Mouse (Mus musculus): ENCODE results near the gene Upf2. TPM values are rescaled to one million over a fixed set of nuclear protein-coding genes. Genes with fewer than 3 reads are reported as not detected.

Upf2 gene
- polyA plus RNA-seq, 1 experiment from 2014 or later = 6.1 TPM

- H3K9me3 ChIP-seq (replicated peaks; ENCODE audit: control insufficient read depth, low read length) = no peaks in the 10 kb centered on the region
- WGBS = 87% methylated on average over 2 of the region's 2 CpGs
- 0 out of 2 replicates have a peak, but pooled peaks cover 3% of the 10 kb centered on the region for H3K36me3 ChIP-seq (ENCODE audit: control insufficient read depth, insufficient read depth)
Observed at GRCm38 (mm10) chr2:6105437-6105836, 154.2 kb downstream of the Upf2 start.

More at GRCm38 (mm10) chr2:6105437-6105836, 154.2 kb downstream of the Upf2 start:
- peaks cover 3% of the 10 kb centered on the region for H3K4me1 ChIP-seq (ENCODE audit: control insufficient read depth, insufficient read depth, low read length)
- H3K27ac ChIP-seq (ENCODE audit: low read length) = no peak overlapping the region
- ATAC-seq (replicated peaks; ENCODE audit: extremely low read depth, insufficient read depth, low FRiP score) = no peak
- no peak overlapping the region for H3K4me3 ChIP-seq (ENCODE audit: low read length)
- H3K27me3 ChIP-seq (ENCODE audit: control insufficient read depth, insufficient read depth, low read length) = no peaks in the 10 kb centered on the region; the same call in 1 of the 2 replicates
- no peak overlapping the region for H3K9ac ChIP-seq (ENCODE audit: low read length)
- no peak overlapping the region for H3K4me2 ChIP-seq (ENCODE audit: low read depth, low read length)

Other genes starting within 250 kb of the Upf2 start
- 3.7 and 5.9 TPM in 2 replicates for gene Camk1d, start 237.0 kb upstream of the Upf2 start, polyA plus RNA-seq (2015; fragmentation: Nextera tagmentation; extraction: Ambion mirVana)
- 56.3 and 62.5 TPM in 2 replicates for gene Nudt5, start 106.5 kb upstream of the Upf2 start, polyA plus RNA-seq (2015; fragmentation: Nextera tagmentation; extraction: Ambion mirVana)
- gene Cdc123, start 106.3 kb upstream of the Upf2 start, polyA plus RNA-seq (2015; fragmentation: Nextera tagmentation; extraction: Ambion mirVana) = 166 and 184 TPM in 2 replicates
- gene Gm13199, start 88.5 kb upstream of the Upf2 start, polyA plus RNA-seq (2015; fragmentation: Nextera tagmentation; extraction: Ambion mirVana) = 0.56 and 0.68 TPM in 2 replicates
- 48.0 and 48.3 TPM in 2 replicates for gene Sec61a2, start 56.0 kb upstream of the Upf2 start, polyA plus RNA-seq (2015; fragmentation: Nextera tagmentation; extraction: Ambion mirVana)
- 2.1 and 2.2 TPM in 2 replicates for gene Dhtkd1, start 8.7 kb upstream of the Upf2 start, polyA plus RNA-seq (2015; fragmentation: Nextera tagmentation; extraction: Ambion mirVana)
- gene Proser2, start 178.7 kb downstream of the Upf2 start, polyA plus RNA-seq (2015; fragmentation: Nextera tagmentation; extraction: Ambion mirVana) = 18.1 and 18.3 TPM in 2 replicates

Data from heart, embryonic 16.5 days (tissue).